Mouse (Mus musculus) heart, postnatal 0 days (tissue): ENCODE measurements around the gene Drg2.

Source experiments
- CTCF ChIP-seq: IDR thresholded peaks from 2 replicates; pipeline ENCODE4 v1.5.1; 2016; ENCODE audit warnings: antibody characterized with exemption, control low read depth, low read depth
- EP300 ChIP-seq: IDR thresholded peaks from 2 replicates; pipeline ENCODE4 v1.6.1; 2016; ENCODE audit warnings: antibody characterized with exemption, low read depth

DNA sequence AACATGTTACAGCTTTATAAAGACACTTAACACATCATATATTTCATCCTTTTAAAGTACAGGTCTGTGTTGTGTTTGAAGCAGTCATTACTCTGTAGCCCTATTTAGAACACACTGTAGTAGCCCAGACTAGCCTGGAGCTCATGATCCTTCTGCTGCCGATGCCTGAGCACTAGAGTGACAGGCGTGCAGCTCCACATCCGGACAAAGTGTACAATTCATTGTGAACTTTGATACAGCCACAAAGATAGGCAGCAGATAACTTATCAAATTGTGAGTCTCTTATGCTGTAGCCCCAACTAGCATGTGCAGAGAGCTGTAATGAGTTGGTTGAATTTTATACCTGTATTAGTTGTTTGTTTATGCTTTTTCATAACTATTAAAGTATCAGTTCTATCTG is 26.8 kb upstream of the Drg2 start:
- TF ChIP-seq CTCF, result no peak
- no peak for TF ChIP-seq EP300
